Mouse (Mus musculus): ENCODE results near the gene Olfr444. TPM values are rescaled to one million over a fixed set of nuclear protein-coding genes. Genes with fewer than 3 reads are reported as not detected.

Olfr444 gene
- total RNA-seq (2021): not detected
- long read RNA-seq: 0 reads

GRCm38 (mm10) chr6:42948767-42949166 is at the start of gene Olfr444:
TSS of gene Olfr444 (plus strand) at chr6:42949067.
- DNase-seq (ENCODE audit: low spot score in 2 of 2): no peak

- no peak for DNase-seq (ENCODE audit: low spot score in 2 of 2)
Measured at GRCm38 (mm10) chr6:42900345-42900744, 48.5 kb upstream of the Olfr444 start.

- DNase-seq (ENCODE audit: low spot score in 2 of 2): no peak
Measured at GRCm38 (mm10) chr6:42908578-42908977, 40.3 kb upstream of the Olfr444 start, which contains the start of gene Olfr447. TSS of gene Olfr447 (plus strand) at chr6:42908878.

- no peak for DNase-seq (ENCODE audit: low spot score in 2 of 2)
Measured at GRCm38 (mm10) chr6:42921077-42921476, 27.8 kb upstream of the Olfr444 start, which contains the start of gene Olfr446. TSS of gene Olfr446 (plus strand) at chr6:42921377.

GRCm38 (mm10) chr6:42980377-42980776 is 31.5 kb downstream of the Olfr444 start:
- no peak for DNase-seq (ENCODE audit: low spot score in 2 of 2)

Other genes with a start within 250 kb of the Olfr444 start
- 100 to 1,000 TPM; 246 to 253 TPM for gene Tcaf1, start 239.0 kb upstream of the Olfr444 start, total RNA-seq (2021)
- gene Olfr453, start 209.7 kb upstream of the Olfr444 start, total RNA-seq (2021): not detected
- gene Olfr38, start 192.7 kb upstream of the Olfr444 start, total RNA-seq (2021): not detected
- not detected for gene Olfr452, start 164.0 kb upstream of the Olfr444 start, total RNA-seq (2021)
- not detected for gene Olfr450, start 137.1 kb upstream of the Olfr444 start, total RNA-seq (2021)
- gene Olfr449, start 114.7 kb upstream of the Olfr444 start, total RNA-seq (2021): not detected
- gene Olfr448, start 58.6 kb upstream of the Olfr444 start, total RNA-seq (2021): not detected
- gene Olfr447, start 40.2 kb upstream of the Olfr444 start, total RNA-seq (2021): not detected
- gene Olfr446, start 27.7 kb upstream of the Olfr444 start, total RNA-seq (2021): not detected
- gene Olfr441, start 157.3 kb downstream of the Olfr444 start, total RNA-seq (2021): not detected
- gene Olfr237-ps1, start 197.5 kb downstream of the Olfr444 start, total RNA-seq (2021): not detected
- gene Olfr437, start 214.2 kb downstream of the Olfr444 start, total RNA-seq (2021): not detected
- gene Olfr13, start 223.1 kb downstream of the Olfr444 start, total RNA-seq (2021): not detected
- not detected for gene Olfr435, start 248.1 kb downstream of the Olfr444 start, total RNA-seq (2021)

Data from layer of hippocampus, postnatal 10 days (tissue).